Mouse (Mus musculus) kidney, adult 2 months (tissue): ENCODE measurements at regions not wholly inside any gene's neighbourhood (a gene's known extent, or its start where the extent isn't known, plus 50 kb on each side); places are given as distances from the start of the nearest gene placed in this dataset.

Experiments used
- CTCF ChIP-seq: fragments of 200-500 bp; conservative IDR thresholded peaks from 2 replicates; pipeline ENCODE4 v1.5.1; 2011; ENCODE audit warnings: low read depth, mild to moderate bottlenecking, control low read depth, low read length, moderate library complexity, mixed read lengths; ENCODE audit not compliant: insufficient read depth, insufficient read length
- POLR2A ChIP-seq: fragments of 200-500 bp; IDR thresholded peaks from one replicate; pipeline ENCODE4 v1.6.1; 2011; ENCODE audit warnings: low read depth, low read length, control low read depth

DNA sequence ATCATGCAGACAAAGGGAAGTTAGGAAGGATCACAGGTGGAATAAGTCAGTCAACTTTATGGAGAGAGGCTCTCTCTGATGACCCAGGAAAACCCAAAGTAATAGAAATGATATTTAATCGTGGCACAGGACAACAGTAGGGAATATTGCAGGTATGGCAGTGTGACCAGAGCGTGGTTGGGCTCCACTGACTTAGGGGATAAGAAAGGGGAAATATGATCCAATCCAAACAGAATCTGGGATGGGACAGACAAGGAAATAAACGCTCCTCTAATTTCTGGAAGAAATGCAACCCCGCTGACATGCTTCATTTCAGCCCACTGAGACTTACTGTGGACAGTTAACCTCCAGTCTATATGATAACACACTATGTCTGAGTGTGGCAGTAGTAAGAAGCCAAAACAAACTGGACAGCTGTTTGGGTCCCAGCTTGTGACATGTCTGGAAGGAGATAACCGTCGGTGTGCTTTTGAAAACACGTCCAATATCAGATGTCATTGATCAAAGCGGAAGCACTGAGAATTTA, 400.0 kb downstream of the Rps24 start:
- no peak for TF ChIP-seq CTCF
- TF ChIP-seq POLR2A: no peak
